Mouse (Mus musculus) left cerebral cortex, postnatal 25 days (tissue): Measurements from ENCODE around the gene Gm21830. TPM values are rescaled to one million over a fixed set of nuclear protein-coding genes. Genes with fewer than 3 reads are reported as not detected.
"Not testable (repeated sequence)": the region's sequence is repeated elsewhere in the genome, so short reads cannot be mapped to it uniquely, and the experiment has no call there.

Source experiments
- DNase-seq, 2 experiments: peaks; one replicate each; pipeline ENCODE4 v3.0.0; 2022; ENCODE audit warnings: low spot score in 2 of 2, mixed read lengths in 1 of 2
- intact Hi-C: fragments of 180-260 bp; cut with DNase I; formaldehyde crosslinking; loops from one replicate; pipeline ENCODE4 v1.15.1; 2025
- total RNA-seq, 2 experiments: library from RNA; stranded (reverse); gene quantifications; 2 replicates each; pipeline ENCODE4 v1.2.3; 2021

Gm21830 gene
- not detected for total RNA-seq

DNA sequence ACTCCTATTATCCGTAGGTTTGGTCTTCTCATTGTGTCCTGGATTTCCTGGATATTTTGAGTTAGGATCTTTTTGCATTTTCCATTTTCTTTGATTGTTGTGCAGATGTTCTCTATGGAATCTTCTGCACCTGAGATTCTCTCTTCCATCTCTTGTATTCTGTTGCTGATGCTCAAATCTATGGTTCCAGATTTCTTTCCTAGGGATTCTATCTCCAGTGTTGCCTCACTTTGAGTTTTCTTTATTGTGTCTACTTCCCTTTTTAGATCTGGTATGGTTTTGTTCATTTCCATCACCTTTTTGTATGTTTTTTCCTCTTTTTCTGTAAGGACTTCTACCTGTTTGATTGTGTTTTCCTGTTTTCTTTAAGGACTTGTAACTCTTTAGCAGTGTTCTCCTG, at the start of gene Gm21830:
Gm21830 (plus strand) TSS at position 301 of the 400 bp plus-strand sequence.
- intact Hi-C loops, DNase-seq: not testable (repeated sequence)

DNA sequence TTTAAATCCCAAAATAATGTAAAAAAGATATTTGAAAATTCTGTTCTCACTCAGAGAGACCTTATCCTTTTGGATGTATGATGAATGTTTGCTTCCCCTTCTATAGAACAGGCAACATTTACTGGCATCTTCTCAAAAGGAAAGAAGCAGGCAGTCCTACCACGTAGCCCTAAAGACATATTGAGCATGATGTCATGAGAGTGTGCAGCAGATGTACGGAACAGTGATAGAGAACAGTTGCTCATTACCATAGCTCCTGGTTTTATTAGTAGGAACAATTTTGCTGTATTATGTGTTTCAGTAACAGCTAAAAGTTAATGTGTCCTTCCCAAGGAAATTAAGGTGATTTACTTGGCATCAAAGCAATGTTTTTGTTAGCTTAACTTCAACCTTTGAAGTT, 49.0 kb upstream of the Gm21830 start:
- DNase-seq = no peak
- intact Hi-C loops = no loop called here

DNA sequence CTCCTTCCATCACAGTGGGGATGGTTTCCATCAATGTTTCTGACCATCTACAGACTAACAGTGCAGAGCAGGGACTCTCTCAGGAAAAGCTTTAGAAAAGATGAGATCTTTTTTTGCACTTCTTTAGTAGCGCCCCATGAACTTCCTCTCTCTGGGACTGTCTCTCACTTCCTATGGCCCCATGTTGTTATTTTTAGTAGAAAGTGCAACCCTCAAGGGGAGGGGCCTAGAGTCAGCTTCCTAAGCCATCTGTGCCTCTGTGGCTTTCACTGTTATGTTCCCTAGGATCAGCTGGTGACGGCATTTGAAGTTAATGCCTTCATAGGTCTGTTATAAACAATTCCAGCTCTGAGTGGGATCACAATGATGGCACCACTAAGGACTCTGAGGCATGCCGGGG, 35.0 kb upstream of the Gm21830 start:
- no peak for DNase-seq
- intact Hi-C loops = no loop called here

DNA sequence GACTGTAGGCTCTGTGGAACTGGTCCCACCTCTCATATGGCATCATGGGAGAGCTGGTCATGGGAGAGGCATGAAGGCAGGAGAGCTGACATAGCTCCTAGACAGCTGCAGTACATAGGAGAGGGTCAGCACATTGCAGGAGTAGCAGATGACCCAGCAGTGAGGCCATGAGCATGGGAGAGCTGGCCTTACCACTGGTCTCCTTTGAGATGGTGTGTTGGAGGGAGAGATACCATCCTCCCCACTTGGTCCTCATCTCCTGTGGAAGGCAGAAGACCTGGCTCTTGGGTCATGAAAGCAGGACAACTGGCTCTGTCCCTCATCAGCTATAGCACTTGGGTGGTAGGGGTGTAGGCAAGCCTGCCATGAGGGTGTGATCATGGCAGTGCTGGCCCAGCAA, 7.3 kb downstream of the Gm21830 start:
- intact Hi-C loops = no loop called here
- no peak for DNase-seq

DNA sequence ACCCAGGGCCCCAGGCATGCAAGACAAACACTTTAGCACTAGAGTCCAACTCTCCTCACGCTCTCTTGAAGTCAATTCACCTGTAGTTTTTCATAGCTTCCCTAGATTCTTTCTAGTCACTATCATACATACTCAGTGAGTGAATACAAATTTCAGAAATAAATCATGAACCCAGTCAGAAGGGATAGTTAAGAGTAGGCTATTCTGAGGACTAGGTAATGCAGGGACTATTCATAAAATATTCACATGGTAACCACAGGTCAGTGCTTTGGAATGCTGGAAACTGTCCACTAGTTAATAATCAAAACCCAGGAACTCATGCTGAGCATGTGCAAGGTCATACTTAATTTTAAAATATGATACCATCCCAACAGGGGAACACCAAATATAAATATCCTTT, 9.3 kb downstream of the Gm21830 start:
- intact Hi-C loops = no loop called here
- DNase-seq = no peak

DNA sequence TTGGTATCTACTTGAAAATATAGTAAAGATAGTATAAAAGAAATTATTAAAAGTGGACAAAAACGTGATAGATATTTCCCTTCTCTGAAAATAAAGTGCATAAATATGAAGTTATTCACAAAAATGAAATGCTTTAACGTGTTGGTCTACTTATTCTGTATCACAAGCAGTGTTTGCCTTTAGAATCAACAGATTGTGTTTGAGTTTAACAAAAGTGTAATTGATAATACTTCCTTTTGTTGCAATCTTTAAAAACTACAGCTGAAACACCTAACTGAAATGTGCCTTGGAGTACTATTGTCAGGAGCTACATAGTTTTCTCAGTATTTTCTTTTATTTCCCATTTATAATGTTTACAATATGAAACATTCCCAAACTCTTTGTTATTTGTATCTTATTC, 19.6 kb downstream of the Gm21830 start, which contains the start of gene Gm26727:
Gm26727 (minus strand) TSS at position 101 of the 400 bp plus-strand sequence.
- intact Hi-C loops = no loop called here
- no peak for DNase-seq

DNA sequence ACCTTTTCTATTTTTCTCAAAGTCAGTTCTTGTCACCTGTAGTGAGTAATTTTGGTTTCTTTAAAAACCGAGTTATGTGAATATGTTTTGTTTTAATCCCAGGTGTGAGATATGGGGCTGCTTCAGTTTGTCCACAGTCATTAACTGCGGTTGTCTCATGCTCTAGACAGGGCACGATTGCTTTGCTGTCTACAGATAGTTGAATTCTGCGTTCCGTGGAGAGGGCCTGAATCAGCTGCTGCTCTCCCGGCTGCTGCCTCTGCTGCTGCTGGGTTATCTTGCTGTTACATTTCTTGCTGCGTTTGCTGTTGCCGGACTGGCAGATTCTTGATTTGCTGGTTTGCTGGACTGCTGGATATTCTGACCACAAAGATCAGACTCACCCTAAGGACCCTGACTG, 24.8 kb downstream of the Gm21830 start:
- no peak for DNase-seq
- intact Hi-C loops = no loop called here

DNA sequence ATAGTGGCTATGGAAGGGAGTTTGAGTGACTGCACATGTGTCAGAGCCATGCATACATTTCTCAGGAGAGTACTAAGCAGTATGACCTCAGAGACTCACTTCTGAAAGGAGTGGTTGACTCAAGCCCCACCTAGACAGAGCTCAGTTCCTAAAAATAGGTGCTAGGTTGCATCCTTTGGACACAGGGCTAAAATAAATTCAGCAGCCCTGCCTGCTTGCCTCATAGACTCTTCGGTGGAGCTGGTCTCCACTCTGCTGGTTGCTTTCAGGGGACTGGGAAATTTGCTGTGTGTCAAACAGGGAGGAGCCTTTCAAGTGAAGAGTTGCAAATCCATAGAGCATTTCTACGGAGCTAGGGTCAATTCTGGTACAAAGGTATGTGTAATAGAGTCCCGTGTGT, 32.3 kb downstream of the Gm21830 start, which contains the start of gene Xirp2:
Xirp2 (plus strand) TSS at position 223 of the 400 bp plus-strand sequence.
- no peak for DNase-seq
- intact Hi-C loops = no loop called here

DNA sequence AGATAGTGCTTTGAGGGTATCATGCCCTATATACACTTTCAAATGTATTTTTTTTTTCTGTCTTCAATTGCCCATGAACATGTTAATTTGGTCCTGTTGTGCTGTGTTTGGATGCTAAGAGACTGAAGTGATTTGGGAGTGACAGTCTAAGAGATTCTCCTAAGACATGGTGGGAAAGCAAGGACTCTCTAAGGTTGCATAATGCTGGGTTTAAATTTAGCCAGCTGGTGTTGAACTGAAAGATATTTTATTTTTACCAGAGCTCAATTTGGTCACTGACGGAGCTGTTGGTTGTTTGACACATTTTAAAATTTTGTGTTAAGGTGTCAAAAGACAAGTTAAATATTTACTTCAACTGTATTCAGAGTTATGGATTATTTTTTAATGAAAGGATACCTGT, 33.2 kb downstream of the Gm21830 start:
- intact Hi-C loops = no loop called here
- DNase-seq = peak in 1 of 2 experiments; percentile 54

DNA sequence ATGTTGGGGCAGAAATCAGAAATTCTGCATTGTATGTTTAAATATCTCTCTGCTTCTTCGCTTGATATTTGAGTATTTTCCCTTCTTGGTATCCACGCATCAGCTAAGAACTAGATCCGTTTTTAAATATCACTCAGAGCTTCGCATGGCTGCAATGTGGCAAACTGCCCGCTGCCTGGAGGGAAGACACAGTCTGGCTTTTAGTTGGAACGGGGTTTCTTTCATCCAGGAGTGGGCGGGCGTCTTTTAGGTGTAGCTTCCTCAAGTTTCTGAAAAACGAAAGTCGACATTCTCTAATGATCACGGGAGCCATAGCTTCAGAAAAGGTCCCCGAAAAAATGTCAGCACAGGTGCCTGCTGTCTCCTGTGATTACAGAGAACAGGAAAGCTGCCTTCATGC, 33.7 kb downstream of the Gm21830 start:
- intact Hi-C loops = no loop called here
- peak; percentile 46 to 65 for DNase-seq

DNA sequence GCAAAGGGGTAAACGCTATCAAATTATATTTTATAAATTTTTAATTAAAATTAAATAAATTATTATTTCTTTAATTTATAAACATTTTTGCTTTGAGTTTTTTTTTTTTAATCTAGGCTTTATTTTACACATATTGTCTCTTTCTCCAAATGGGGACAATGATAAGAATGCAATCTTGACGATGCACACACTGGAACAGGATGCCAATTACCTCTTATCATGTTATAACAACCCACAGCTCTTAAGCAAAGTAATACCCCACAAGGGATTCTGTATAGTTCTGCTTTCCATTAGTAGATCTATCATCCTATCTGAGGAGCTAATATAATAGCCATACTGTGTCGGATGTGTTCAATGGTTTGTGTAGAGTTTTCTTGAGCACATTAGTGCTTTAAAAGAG, 47.3 kb downstream of the Gm21830 start:
- intact Hi-C loops = no loop called here

DNA sequence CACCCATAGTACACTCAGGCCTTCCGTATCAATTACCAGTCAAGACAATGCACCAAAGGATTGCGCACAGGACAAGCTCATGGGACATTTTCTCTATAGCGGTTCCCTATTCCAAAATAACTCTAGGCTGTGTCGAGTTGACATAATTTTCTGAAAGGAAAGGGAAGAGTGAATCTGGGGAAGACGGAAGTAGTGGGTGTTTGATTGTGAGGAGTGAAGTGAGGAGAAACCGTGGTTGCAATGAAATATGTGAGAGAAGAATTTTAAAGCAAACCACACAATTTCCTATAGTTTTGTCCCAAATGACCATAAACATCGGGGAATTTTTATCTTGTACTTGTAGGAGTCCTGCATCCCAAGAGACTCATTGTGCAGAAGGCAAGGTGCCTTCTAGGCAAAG, 53.5 kb downstream of the Gm21830 start:
- peak in 1 of 2 experiments; percentile 54 for DNase-seq
- intact Hi-C loops = no loop called here

More for the DNA sequence above, 47.3 kb downstream of the Gm21830 start:
- no peak for DNase-seq

DNA sequence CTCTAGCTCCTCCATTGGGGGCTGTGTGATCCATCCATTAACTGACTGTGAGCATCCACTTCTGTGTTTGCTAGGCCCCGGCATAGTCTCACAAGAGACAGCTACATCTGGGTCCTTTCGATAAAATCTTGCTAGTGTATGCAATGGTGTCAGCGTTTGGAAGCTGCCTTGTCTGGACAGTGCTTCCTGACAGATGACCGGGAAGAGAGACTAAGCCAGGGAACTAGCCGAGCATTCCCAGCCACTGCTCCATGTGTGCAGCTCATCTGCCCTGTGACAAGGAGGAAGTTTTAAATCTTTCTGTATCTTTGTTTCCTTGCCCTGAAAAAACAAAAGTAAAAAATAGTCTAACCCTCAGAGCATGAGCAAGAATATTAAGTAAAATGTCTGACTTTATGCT, 56.5 kb downstream of the Gm21830 start:
- intact Hi-C loops, DNase-seq: not testable (repeated sequence)

DNA sequence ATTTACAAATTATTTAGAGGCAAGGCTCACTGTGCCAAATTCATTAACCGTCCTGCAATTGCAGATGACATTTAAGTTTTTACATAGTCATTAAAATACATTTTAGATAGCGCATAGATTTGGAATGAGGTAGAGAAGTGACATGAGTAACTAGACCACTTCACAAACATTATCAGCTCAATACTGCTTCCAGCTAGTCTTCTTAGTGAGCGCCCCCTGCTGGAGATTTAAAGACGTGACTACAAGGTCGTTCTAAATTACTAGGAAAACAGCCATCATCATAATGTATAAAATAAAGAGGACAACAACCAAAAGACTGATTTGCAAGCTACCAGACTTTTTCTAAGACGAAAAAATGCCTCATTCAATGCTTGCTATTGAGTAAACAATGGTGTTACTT, 64.2 kb downstream of the Gm21830 start:
- intact Hi-C loops = loop anchor here (2.0 to 5.0 kb wide), 2 partner anchors 250 to 515 kb away; no protein-coding TSS in a partner anchor
- peak; percentile 50 to 60 for DNase-seq

DNA sequence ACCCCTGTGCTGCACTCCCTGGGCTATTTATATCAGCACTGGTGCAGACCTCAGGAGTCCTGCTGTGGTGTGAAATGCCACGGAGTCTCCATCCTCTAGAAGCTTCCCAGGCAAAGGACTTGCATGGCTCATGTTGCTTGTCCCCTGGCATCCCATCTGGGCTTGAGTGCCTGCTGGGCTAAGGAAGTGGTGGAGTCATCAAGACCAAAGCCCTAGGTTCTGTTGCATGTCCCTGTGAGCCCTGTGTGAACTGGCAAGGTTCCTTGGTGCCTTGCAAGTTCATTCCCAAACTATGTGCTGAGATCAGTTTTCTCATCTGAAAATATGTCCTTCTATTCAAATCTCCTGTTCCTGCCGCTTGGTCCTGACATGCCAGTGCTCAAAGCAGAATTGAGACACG, 67.5 kb downstream of the Gm21830 start:
- intact Hi-C loops = no loop called here
- DNase-seq = no peak

Other genes with a start within 250 kb of the Gm21830 start
- not detected for gene Gm26727, start 19.5 kb downstream of the Gm21830 start, total RNA-seq
- under 1 TPM in 1 of 2 experiments, not detected in 1; 0.07 TPM for gene Xirp2, start 32.3 kb downstream of the Gm21830 start, total RNA-seq
- gene B3galt1, start 152.1 kb downstream of the Gm21830 start, total RNA-seq = 10 to 100 TPM; 92.2 to 94.0 TPM